Mouse (Mus musculus) liver, embryonic 14.5 days (tissue): ENCODE data around the gene Gm49661.

Experiments
- CTCF ChIP-seq: IDR thresholded peaks from 2 replicates; pipeline ENCODE4 v1.5.1; 2016; ENCODE audit warnings: antibody characterized with exemption, low read depth, control low read depth
- EP300 ChIP-seq: IDR thresholded peaks from 2 replicates; pipeline ENCODE4 v1.6.1; 2016; ENCODE audit warnings: antibody characterized with exemption, low read depth

- TF ChIP-seq CTCF (no peak), EP300 (no peak)
These were observed 13.3 kb upstream of the Gm49661 start for GRCm38 (mm10) chr8:84982499-84983011.
